Mouse (Mus musculus): ENCODE results near the gene Gpr161. TPM values are rescaled to one million over a fixed set of nuclear protein-coding genes. Genes with fewer than 3 reads are reported as not detected.

The Gpr161 gene
- total RNA-seq, 2 experiments from 2014 or later: 1.2 TPM

Other genes with a start within 250 kb of the Gpr161 start
- gene Tbx19, start 135.0 kb upstream of the Gpr161 start, total RNA-seq (2021): not detected
- 10 to 100 TPM; 14.8 to 15.4 TPM for gene Sft2d2, start 101.4 kb upstream of the Gpr161 start, total RNA-seq (2021)
- 10 to 100 TPM; 34.6 to 45.4 TPM for gene Tiprl, start 58.8 kb upstream of the Gpr161 start, total RNA-seq (2021)
- gene Dcaf6, start 164.7 kb downstream of the Gpr161 start, total RNA-seq (2021): 100 to 1,000 TPM in 1 of 2 experiments, 10 to 100 TPM in 1; 86.1 to 101 TPM
- gene Mpc2, start 164.8 kb downstream of the Gpr161 start, total RNA-seq (2021): 100 to 1,000 TPM; 621 to 662 TPM
- under 1 TPM in 1 of 2 experiments, not detected in 1; 0.18 TPM for gene Adcy10, start 189.4 kb downstream of the Gpr161 start, total RNA-seq (2021)

Measured in heart, adult 18-20 months (tissue).